Mouse (Mus musculus) hindbrain, postnatal 0 days (tissue): ENCODE data around the gene Nxn. TPM values are rescaled to one million over a fixed set of nuclear protein-coding genes. Genes with fewer than 3 reads are reported as not detected.

ENCODE experiments used
- ATAC-seq: fragments of 200-750 bp; cut with Nextera tagmentation; 2 replicates; pipeline ENCODE4 v1.8.0; 2017; ENCODE audit warnings: mild to moderate bottlenecking, moderate TSS enrichment, moderate library complexity
- DNase-seq: peaks from one replicate; pipeline ENCODE4 v3.0.0-alpha.2; 2015; ENCODE audit warnings: low spot score
- H3K27ac ChIP-seq: fragments of 300-500 bp; sonication (generic); 2 replicates; pipeline ENCODE4 v1.5.1; 2014; ENCODE audit warnings: mild to moderate bottlenecking
- H3K27me3 ChIP-seq: fragments of 300-500 bp; sonication (generic); 2 replicates; pipeline ENCODE4 v1.6.1; 2014; ENCODE audit warnings: low read length, mixed read lengths; ENCODE audit not compliant: insufficient read depth
- H3K36me3 ChIP-seq: fragments of 300-500 bp; sonication (generic); 2 replicates; pipeline ENCODE4 v1.6.1; 2014; ENCODE audit warnings: low read length, mixed read lengths; ENCODE audit not compliant: insufficient read depth
- H3K4me1 ChIP-seq: fragments of 300-500 bp; sonication (generic); 2 replicates; pipeline ENCODE4 v1.6.1; 2014; ENCODE audit warnings: antibody characterized with exemption, low read length, mixed read lengths; ENCODE audit not compliant: insufficient read depth
- H3K4me2 ChIP-seq: fragments of 300-500 bp; sonication (generic); 2 replicates; pipeline ENCODE4 v1.6.1; 2014; ENCODE audit warnings: low read depth, mild to moderate bottlenecking, low read length, moderate library complexity, mixed read lengths
- H3K4me3 ChIP-seq: fragments of 300-500 bp; sonication (generic); 2 replicates; pipeline ENCODE4 v1.5.1; 2014; ENCODE audit warnings: low read length
- H3K9ac ChIP-seq: fragments of 300-500 bp; sonication (generic); replicated peaks from 2 replicates; pipeline ENCODE4 v1.6.1; 2014; ENCODE audit warnings: mild to moderate bottlenecking, low read length, moderate library complexity, mixed read lengths
- H3K9me3 ChIP-seq: fragments of 300-500 bp; sonication (generic); 2 replicates; pipeline ENCODE4 v1.6.1; 2016; ENCODE audit warnings: low read length, mixed read lengths
- CTCF ChIP-seq: IDR thresholded peaks from 2 replicates; pipeline ENCODE4 v1.5.1; 2016; ENCODE audit warnings: antibody characterized with exemption, control low read depth, low read depth
- WGBS: fragments of 180-500 bp; shearing (Covaris S2); extraction: QIAGEN DNeasy Blood & Tissue Kit; methylation state at CpG from one replicate; pipeline ENCODE4 v1.1.7; 2014; 5-methylcytosine and 5-hydroxymethylcytosine counted together
- polyA plus RNA-seq: library from polyadenylated mRNA; unstranded; fragments of >200 nt; fragmentation: Nextera tagmentation; extraction: Ambion mirVana; gene quantifications from 2 replicates; pipeline ENCODE4 v1.2.1, GENCODE M21; 2015
- total RNA-seq: library from RNA; depleted of rRNA; stranded (reverse); fragments of >200 nt; gene quantifications from 2 replicates; pipeline ENCODE4 v1.2.3, GENCODE M21; 2014

Gene Nxn
- total and polyA plus RNA-seq, 2 experiments from 2014 or later, result 21.2 to 36.6 TPM

DNA sequence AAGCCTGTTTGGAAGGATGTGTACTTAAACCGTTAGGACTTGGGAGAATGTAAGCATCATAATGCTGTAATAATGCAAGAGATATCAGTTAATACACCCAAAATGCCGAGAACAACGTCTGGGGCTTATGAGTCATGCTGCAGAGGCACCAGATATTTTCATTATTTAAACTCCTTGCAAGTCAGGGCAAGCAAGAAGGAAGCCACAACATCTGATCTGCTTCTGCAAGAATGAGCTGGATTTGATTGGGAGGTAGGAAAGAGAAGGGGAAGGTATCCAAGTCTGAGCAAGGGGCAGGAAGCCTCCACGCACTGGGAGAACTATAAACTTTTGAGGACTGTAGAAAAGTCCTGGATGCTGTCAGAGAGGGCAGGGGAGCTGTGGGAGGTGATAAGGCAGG is 86.1 kb downstream of the Nxn start:
- no peak overlapping the region for H3K9ac ChIP-seq
- H3K36me3 ChIP-seq, result no peaks in the 10 kb centered on the region
- no peak overlapping the region for H3K4me2 ChIP-seq
- H3K27me3 ChIP-seq, result no peaks in the 10 kb centered on the region
- 75% methylated on average over 4 of the region's 4 CpGs for WGBS
- TF ChIP-seq CTCF, result no peak
- H3K4me3 ChIP-seq, result no peak overlapping the region
- no peak for ATAC-seq
- no peaks in the 10 kb centered on the region for H3K4me1 ChIP-seq
- DNase-seq, result no peak
- no peak overlapping the region for H3K27ac ChIP-seq
- no peaks in the 10 kb centered on the region for H3K9me3 ChIP-seq

DNA sequence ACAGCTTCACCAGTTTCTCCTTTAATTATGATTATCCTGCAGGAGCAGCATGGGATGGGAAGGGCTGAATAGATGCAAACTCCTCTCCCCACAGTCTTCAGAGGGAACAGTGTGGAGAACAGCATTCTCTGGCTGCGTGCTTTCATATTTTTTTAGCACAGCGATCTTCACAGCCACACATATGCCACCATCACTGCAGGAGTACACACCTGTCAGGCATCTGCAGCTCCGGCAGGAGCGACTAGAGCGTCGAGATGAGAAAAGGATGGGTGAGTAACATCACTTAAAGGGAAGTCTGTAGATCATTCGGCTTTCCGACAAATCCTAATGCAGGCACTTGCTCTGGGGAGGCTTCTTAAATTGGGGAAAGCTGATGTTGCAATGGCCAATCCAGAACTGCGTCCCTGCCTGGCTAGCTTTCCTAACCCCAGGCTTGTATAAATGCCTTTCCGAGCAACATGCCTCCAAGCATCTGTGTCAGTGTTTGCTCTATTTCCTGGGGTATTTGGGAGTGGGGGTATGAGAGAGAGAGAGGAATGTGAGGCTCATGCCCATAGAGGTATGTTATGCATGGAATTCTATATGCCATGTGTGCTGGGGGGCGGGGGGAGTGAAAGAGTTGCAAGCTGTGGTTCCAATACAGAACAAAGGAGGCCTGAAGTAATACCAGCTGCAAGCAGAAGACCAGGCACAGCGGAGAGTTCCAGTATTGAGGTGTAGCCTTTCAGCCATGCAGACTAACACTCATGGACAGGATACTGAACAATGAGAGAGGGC is 87.5 kb downstream of the Nxn start:
- H3K27ac ChIP-seq, result no peak overlapping the region
- no peak for ATAC-seq

DNA sequence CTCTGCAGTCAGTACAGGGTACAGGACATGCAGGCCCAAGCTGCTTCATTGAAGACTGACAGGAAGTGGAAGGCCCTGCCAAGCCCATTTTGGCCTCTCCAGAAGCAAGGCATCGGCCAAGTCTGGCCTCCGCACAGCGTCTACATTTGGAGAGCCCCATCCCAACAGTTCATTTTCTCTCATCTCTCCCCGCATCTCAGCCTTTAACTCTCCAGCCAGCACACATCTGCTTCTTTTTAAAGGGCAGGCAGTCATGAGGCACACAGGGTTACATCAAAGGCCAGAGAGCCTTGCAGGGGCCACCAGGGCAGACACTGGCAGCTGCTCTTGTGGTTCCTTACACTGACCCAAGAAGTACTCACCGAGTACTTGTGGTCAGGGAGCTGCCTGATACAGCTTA is 89.1 kb downstream of the Nxn start:
- no peak for TF ChIP-seq CTCF
- Histone ChIP-seq H3K36me3 (no peaks in the 10 kb centered on the region), H3K9ac (no peak overlapping the region), H3K4me1 (no peaks in the 10 kb centered on the region), H3K27ac (no peak overlapping the region; the same call in 1 of the 2 replicates), H3K4me3 (no peak overlapping the region), H3K9me3 (no peaks in the 10 kb centered on the region), H3K4me2 (no peak overlapping the region), H3K27me3 (no peaks in the 10 kb centered on the region)
- peak; percentile 39 for DNase-seq
- ATAC-seq, result 0 out of 2 replicates have a peak, but pooled peaks have one; percentile 43
- WGBS, result 64% methylated on average over 5 of the region's 5 CpGs

More for the DNA sequence above, 87.5 kb downstream of the Nxn start:
- H3K4me1 ChIP-seq, result no peaks in the 10 kb centered on the region
- no peaks in the 10 kb centered on the region for H3K36me3 ChIP-seq
- DNase-seq, result no peak
- 67% methylated on average over 12 of the region's 12 CpGs for WGBS
- TF ChIP-seq CTCF, result no peak
- H3K9ac ChIP-seq, result no peak overlapping the region
- H3K4me2 ChIP-seq, result no peak overlapping the region
- H3K4me3 ChIP-seq, result no peak overlapping the region
- no peaks in the 10 kb centered on the region for H3K27me3 ChIP-seq
- H3K9me3 ChIP-seq, result no peaks in the 10 kb centered on the region

DNA sequence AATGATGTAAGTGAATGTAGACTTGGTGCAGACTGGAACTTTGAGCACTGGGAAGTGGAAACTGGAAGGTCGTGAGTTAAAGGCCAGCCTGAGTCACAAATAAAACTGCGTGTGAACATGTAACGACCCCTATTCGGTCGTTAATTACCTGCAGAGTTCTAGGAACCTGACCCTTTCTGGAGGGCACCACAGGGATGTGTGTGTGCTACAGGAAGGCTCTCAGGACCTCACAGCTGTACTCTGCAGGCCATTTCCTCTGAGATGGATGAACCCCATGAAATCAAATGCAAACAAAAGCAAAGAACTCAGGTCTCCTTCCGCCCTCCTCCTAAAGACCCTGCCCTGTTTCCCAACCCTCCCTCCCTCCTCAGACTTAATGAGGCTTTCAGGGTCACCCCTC is 89.9 kb downstream of the Nxn start:
- Histone ChIP-seq H3K9me3 (no peaks in the 10 kb centered on the region), H3K27ac (no peak overlapping the region), H3K27me3 (no peaks in the 10 kb centered on the region), H3K36me3 (no peaks in the 10 kb centered on the region), H3K4me1 (no peaks in the 10 kb centered on the region), H3K9ac (no peak overlapping the region), H3K4me3 (no peak overlapping the region), H3K4me2 (no peak overlapping the region)
- WGBS, result 65% methylated on average over 6 of the region's 6 CpGs
- DNase-seq, result no peak
- no peak for TF ChIP-seq CTCF
- no peak for ATAC-seq

DNA sequence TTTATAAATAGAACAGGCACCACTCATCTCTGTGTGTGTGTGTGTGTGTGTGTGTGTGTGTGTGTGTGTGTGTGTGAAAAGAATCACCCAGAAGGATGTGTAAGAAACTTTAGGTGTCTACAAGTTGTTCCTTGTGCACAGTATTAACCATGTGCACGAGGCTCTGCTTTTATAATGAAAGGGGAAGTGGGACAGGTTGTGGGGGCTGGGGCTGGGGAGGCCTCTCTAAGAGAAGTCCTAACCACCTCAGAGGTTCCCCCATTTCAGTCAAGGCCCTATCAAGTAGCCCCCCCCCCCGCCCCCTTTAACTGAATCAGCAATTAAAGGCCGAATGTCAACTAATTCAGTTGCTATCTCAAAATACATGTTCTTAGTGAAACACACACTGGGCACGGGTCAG is 92.2 kb downstream of the Nxn start:
- H3K36me3 ChIP-seq, result no peaks in the 10 kb centered on the region
- no peak overlapping the region for H3K4me2 ChIP-seq
- no peak overlapping the region for H3K27ac ChIP-seq
- no peak for TF ChIP-seq CTCF
- 61% methylated on average over 4 of the region's 4 CpGs for WGBS
- H3K4me1 ChIP-seq, result no peaks in the 10 kb centered on the region
- H3K9me3 ChIP-seq, result no peaks in the 10 kb centered on the region
- no peak for DNase-seq
- no peak overlapping the region for H3K4me3 ChIP-seq
- no peak overlapping the region for H3K9ac ChIP-seq
- no peak for ATAC-seq
- no peaks in the 10 kb centered on the region for H3K27me3 ChIP-seq

DNA sequence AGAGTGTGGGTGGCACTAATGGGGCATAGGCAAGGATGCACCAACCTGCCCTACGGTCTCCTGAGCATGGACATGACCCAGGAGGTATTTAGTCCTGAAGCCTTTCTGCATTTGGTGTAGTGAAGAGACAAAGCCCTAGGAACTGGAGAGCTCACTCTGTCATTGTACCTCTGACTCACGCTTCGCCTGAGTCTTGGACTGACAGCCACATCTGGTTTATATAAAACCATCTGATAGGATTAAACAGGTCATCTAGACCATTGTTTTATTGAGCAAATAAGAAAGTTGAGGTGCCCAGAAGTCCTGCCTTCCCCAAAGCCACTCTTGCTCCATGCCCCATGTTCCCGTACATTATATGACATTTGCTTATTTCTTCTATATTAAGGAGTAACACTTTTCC is 93.4 kb downstream of the Nxn start:
- no peak overlapping the region for H3K4me2 ChIP-seq
- no peaks in the 10 kb centered on the region for H3K27me3 ChIP-seq
- H3K27ac ChIP-seq, result no peak overlapping the region
- H3K36me3 ChIP-seq, result no peaks in the 10 kb centered on the region
- TF ChIP-seq CTCF, result no peak
- H3K4me1 ChIP-seq, result no peaks in the 10 kb centered on the region
- WGBS, result 91% methylated on average over 4 of the region's 4 CpGs
- no peaks in the 10 kb centered on the region for H3K9me3 ChIP-seq
- no peak for DNase-seq
- no peak overlapping the region for H3K9ac ChIP-seq
- H3K4me3 ChIP-seq, result no peak overlapping the region
- ATAC-seq, result no peak

DNA sequence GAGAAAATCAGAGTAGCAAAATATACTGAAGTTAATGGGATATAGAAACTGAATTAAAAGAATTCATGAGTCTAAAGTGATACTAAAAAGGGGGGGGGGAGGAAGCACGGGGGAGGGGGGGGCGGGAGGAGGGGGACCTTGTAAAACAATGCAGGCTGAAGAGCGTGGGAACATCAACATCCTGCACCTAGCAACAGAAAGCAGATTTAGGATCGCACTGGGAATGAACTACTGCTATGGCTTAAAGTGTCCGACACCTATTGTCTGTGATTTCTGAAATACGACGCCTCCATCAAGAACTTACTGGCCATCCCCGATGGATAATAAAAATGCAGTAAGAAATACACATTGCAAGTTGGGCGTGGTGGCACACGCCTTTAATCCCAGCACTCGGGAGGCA is 95.6 kb downstream of the Nxn start:
- WGBS, result 47% methylated on average over 11 of the region's 11 CpGs
- Histone ChIP-seq H3K9ac (no peak overlapping the region), H3K4me1 (no peaks in the 10 kb centered on the region), H3K36me3 (no peaks in the 10 kb centered on the region), H3K27ac (no peak overlapping the region), H3K4me2 (no peak overlapping the region), H3K9me3 (no peaks in the 10 kb centered on the region), H3K4me3 (no peak overlapping the region), H3K27me3 (no peaks in the 10 kb centered on the region)
- no peak for TF ChIP-seq CTCF
- DNase-seq (no peak), ATAC-seq (no peak)
